Mouse (Mus musculus) forebrain, embryonic 16.5 days (tissue): ENCODE measurements around the gene Bloc1s4. TPM values are rescaled to one million over a fixed set of nuclear protein-coding genes. Genes with fewer than 3 reads are reported as not detected.

ENCODE experiments used
- ATAC-seq: fragments of 200-750 bp; cut with Nextera tagmentation; 2 replicates; pipeline ENCODE4 v1.8.0; 2017; ENCODE audit warnings: mild to moderate bottlenecking, moderate library complexity
- H3K27ac ChIP-seq: fragments of 300-500 bp; sonication (generic); 2 replicates; pipeline ENCODE4 v1.5.1; 2014; ENCODE audit warnings: low read length, control low read depth
- H3K27me3 ChIP-seq: fragments of 300-500 bp; sonication (generic); replicated peaks from 2 replicates; pipeline ENCODE4 v1.6.1; 2014; ENCODE audit warnings: low read length; ENCODE audit not compliant: control insufficient read depth, insufficient read depth
- H3K36me3 ChIP-seq: fragments of 300-500 bp; sonication (generic); 2 replicates; pipeline ENCODE4 v1.6.1; 2014; ENCODE audit not compliant: control insufficient read depth, insufficient read depth
- H3K4me1 ChIP-seq: fragments of 300-500 bp; sonication (generic); replicated peaks from 2 replicates; pipeline ENCODE4 v1.6.1; 2014; ENCODE audit warnings: low read length; ENCODE audit not compliant: control insufficient read depth, insufficient read depth
- H3K4me2 ChIP-seq: fragments of 300-500 bp; sonication (generic); 2 replicates; pipeline ENCODE4 v1.6.1; 2014; ENCODE audit warnings: mild to moderate bottlenecking, low read length, control low read depth
- H3K4me3 ChIP-seq: fragments of 300-500 bp; sonication (generic); replicated peaks from 2 replicates; pipeline ENCODE4 v1.5.1; 2014; ENCODE audit warnings: mild to moderate bottlenecking, low read length, control low read depth
- H3K9ac ChIP-seq: fragments of 300-500 bp; sonication (generic); replicated peaks from 2 replicates; pipeline ENCODE4 v1.6.1; 2014; ENCODE audit warnings: low read depth, low read length, control low read depth
- H3K9me3 ChIP-seq: fragments of 300-500 bp; sonication (generic); 2 replicates; pipeline ENCODE4 v1.6.1; 2016; ENCODE audit warnings: low read length; ENCODE audit not compliant: control insufficient read depth
- WGBS: fragments of 180-500 bp; shearing (Covaris S2); extraction: QIAGEN DNeasy Blood & Tissue Kit; methylation state at CpG from one replicate; pipeline ENCODE4 v1.1.7; 2014; 5-methylcytosine and 5-hydroxymethylcytosine counted together
- polyA plus RNA-seq: library from polyadenylated mRNA; unstranded; fragments of >200 nt; fragmentation: Nextera tagmentation; extraction: Ambion mirVana; gene quantifications from 2 replicates; pipeline ENCODE4 v1.2.1, GENCODE M21; 2015

Gene Bloc1s4
- polyA plus RNA-seq, 1 experiment from 2014 or later = 31.4 TPM

GRCm38 (mm10) chr5:36724274-36724673 is 24.2 kb downstream of the Bloc1s4 start:
- H3K4me1 ChIP-seq = no peaks in the 10 kb centered on the region
- H3K27ac ChIP-seq = no peak overlapping the region
- no peak overlapping the region for H3K9ac ChIP-seq
- no peak overlapping the region for H3K4me3 ChIP-seq
- H3K27me3 ChIP-seq = no peaks in the 10 kb centered on the region
- WGBS = 77% methylated on average over 7 of the region's 7 CpGs
- H3K4me2 ChIP-seq = no peak overlapping the region
- H3K36me3 ChIP-seq = no peaks in the 10 kb centered on the region
- H3K9me3 ChIP-seq = no peaks in the 10 kb centered on the region
- ATAC-seq = no peak

DNA sequence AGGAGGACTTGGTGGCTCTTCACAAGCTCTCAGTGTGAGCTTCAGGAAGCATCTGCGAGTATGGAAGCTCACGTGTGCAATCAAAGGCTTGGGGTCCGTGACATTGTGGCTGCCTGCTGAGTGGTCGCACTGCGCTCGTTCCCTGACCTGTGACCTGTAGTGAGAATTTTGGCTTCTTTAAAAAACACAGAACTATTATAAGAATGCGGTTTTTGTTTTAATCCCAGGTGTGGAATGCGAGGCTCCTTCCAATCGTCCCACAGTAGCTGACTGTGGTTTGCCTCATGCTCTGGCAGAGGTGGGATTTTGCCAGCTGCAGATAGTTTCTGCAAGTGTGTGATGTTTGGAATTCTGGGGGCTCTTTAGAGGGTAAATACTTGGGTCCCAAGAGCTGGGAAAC is 25.1 kb downstream of the Bloc1s4 start:
- Histone ChIP-seq H3K27me3 (no peaks in the 10 kb centered on the region), H3K9me3 (no peaks in the 10 kb centered on the region), H3K27ac (no peak overlapping the region), H3K4me2 (no peak overlapping the region), H3K4me3 (no peak overlapping the region), H3K36me3 (no peaks in the 10 kb centered on the region), H3K4me1 (no peaks in the 10 kb centered on the region), H3K9ac (no peak overlapping the region)
- no peak for ATAC-seq
- WGBS = 76% methylated on average over 9 of the region's 9 CpGs

DNA sequence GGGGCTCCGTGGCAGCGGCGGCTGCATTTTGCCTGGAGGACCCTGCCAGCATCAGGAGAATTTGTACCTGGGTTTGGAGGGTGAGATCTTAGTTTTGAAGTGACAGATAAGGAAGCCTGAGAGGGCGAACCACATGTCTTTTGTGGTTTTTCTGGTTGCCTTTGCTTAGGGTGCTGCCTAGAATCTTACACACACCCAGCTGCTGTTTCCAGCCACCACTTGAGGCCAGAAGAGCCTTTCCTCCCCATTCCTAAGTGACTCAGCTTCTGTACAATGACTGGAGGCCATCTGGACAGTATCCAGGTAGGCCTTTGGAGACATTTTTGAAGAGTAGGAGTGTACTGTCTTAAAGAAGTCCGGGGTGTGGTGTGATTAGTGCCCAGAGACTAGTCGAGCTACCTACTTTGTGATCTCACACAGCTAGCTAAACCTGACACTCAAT is 26.0 kb downstream of the Bloc1s4 start:
- no peaks in the 10 kb centered on the region for H3K27me3 ChIP-seq
- no peaks in the 10 kb centered on the region for H3K9me3 ChIP-seq
- no peaks in the 10 kb centered on the region for H3K4me1 ChIP-seq
- ATAC-seq = no peak
- H3K36me3 ChIP-seq = no peaks in the 10 kb centered on the region
- no peak overlapping the region for H3K27ac ChIP-seq
- no peak overlapping the region for H3K9ac ChIP-seq
- H3K4me3 ChIP-seq = no peak overlapping the region
- no peak overlapping the region for H3K4me2 ChIP-seq
- WGBS = 81% methylated on average over 6 of the region's 6 CpGs

GRCm38 (mm10) chr5:36720710-36721375 is 27.6 kb downstream of the Bloc1s4 start:
- no peaks in the 10 kb centered on the region for H3K9me3 ChIP-seq
- H3K36me3 ChIP-seq = no peaks in the 10 kb centered on the region
- WGBS = 81% methylated on average over 5 of the region's 5 CpGs
- H3K27ac ChIP-seq = no peak overlapping the region
- H3K9ac ChIP-seq = no peak overlapping the region
- no peaks in the 10 kb centered on the region for H3K27me3 ChIP-seq
- ATAC-seq = no peak
- no peaks in the 10 kb centered on the region for H3K4me1 ChIP-seq
- no peak overlapping the region for H3K4me3 ChIP-seq
- no peak overlapping the region for H3K4me2 ChIP-seq

DNA sequence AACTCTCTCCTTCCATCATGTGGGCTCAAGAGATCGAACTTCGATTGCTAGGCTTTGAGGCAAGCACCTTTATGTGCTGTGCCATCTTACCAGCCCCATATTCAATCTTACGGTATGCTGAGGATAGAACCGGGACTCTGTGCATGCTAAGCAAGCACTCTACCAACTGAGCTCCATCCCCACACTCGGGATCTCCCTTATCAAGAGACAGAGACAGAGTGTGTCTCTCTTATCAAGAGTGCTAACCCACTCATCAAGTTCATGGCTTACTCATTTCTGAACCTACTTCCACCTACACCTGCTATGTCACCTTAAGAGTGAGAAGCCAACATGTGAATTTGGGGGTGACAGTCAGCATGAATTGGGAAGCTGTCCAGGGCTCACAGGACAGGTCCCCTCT is 28.2 kb downstream of the Bloc1s4 start:
- Histone ChIP-seq H3K4me3 (no peak overlapping the region), H3K27me3 (no peaks in the 10 kb centered on the region), H3K9ac (no peak overlapping the region), H3K27ac (no peak overlapping the region), H3K4me2 (no peak overlapping the region), H3K36me3 (no peaks in the 10 kb centered on the region), H3K9me3 (no peaks in the 10 kb centered on the region), H3K4me1 (no peaks in the 10 kb centered on the region)
- ATAC-seq = no peak
- 85% methylated on average over 5 of the region's 5 CpGs for WGBS

- no peak for ATAC-seq
- Histone ChIP-seq H3K4me3 (no peak overlapping the region), H3K27ac (no peak overlapping the region), H3K4me1 (no peaks in the 10 kb centered on the region), H3K4me2 (no peak overlapping the region), H3K9me3 (no peaks in the 10 kb centered on the region), H3K27me3 (no peaks in the 10 kb centered on the region), H3K36me3 (no peaks in the 10 kb centered on the region), H3K9ac (no peak overlapping the region)
- WGBS = 84% methylated on average over 3 of the region's 3 CpGs
Measured at GRCm38 (mm10) chr5:36719601-36720000, 28.8 kb downstream of the Bloc1s4 start.

DNA sequence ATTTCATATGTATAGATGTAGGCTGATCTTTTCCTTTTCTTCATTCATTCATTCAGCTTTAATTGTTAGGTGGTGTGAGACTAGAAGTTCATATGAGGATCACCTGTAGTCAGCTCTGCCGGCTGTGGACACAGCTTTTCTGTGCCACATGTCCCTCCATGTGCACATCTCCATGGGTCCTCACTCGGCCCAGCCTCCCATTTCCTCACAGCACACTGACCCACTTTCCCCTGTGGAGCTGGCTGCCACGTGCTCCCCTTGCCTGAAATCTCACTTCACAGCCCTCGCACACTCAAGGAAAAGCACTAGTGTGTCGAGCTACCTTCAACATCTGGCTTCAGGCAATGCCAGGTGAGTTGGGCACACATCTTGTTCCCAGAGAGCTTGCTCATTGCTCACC is 29.3 kb downstream of the Bloc1s4 start:
- Histone ChIP-seq H3K36me3 (no peaks in the 10 kb centered on the region), H3K9ac (no peak overlapping the region), H3K4me2 (no peak overlapping the region), H3K4me3 (no peak overlapping the region), H3K27me3 (no peaks in the 10 kb centered on the region), H3K9me3 (no peaks in the 10 kb centered on the region), H3K27ac (no peak overlapping the region), H3K4me1 (no peaks in the 10 kb centered on the region)
- ATAC-seq = no peak
- 85% methylated on average over 5 of the region's 5 CpGs for WGBS

GRCm38 (mm10) chr5:36717889-36718288 is 30.6 kb downstream of the Bloc1s4 start:
- no peak overlapping the region for H3K27ac ChIP-seq
- H3K4me1 ChIP-seq = peaks cover 5% of the 10 kb centered on the region
- H3K36me3 ChIP-seq = no peaks in the 10 kb centered on the region
- H3K9me3 ChIP-seq = no peaks in the 10 kb centered on the region
- ATAC-seq = no peak
- H3K4me2 ChIP-seq = no peak overlapping the region
- WGBS = 59% methylated on average over 3 of the region's 3 CpGs
- no peak overlapping the region for H3K4me3 ChIP-seq
- H3K27me3 ChIP-seq = no peaks in the 10 kb centered on the region
- no peak overlapping the region for H3K9ac ChIP-seq

DNA sequence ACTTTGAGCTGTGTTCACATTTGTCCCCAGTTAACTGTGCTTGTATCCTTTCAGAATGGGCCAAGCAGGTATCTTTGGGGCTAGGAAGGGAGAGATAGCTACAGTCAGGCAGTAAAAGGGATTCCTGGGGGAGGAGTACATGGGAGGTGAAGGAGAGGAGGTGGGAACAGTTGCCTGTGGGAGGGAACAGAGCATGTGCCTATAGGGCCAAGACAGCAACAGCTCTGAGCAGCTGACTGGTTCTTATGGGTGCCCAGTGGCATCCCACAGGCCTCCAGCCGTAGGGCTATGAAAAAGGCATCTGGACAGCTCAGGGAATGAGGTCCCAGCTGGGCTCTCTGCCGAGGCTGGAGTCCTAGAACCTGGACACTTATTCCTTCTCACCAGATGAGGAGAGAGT is 31.6 kb downstream of the Bloc1s4 start:
- no peaks in the 10 kb centered on the region for H3K27me3 ChIP-seq
- peaks cover 8% of the 10 kb centered on the region for H3K4me1 ChIP-seq
- ATAC-seq = no peak
- no peak overlapping the region for H3K27ac ChIP-seq
- no peaks in the 10 kb centered on the region for H3K9me3 ChIP-seq
- 79% methylated on average over 2 of the region's 2 CpGs for WGBS
- H3K9ac ChIP-seq = no peak overlapping the region
- no peak overlapping the region for H3K4me2 ChIP-seq
- H3K36me3 ChIP-seq = no peaks in the 10 kb centered on the region
- no peak overlapping the region for H3K4me3 ChIP-seq

- Histone ChIP-seq H3K4me3 (no peak overlapping the region), H3K9ac (no peak overlapping the region), H3K4me1 (peaks cover 8% of the 10 kb centered on the region), H3K4me2 (no peak overlapping the region), H3K27ac (no peak overlapping the region), H3K27me3 (no peaks in the 10 kb centered on the region), H3K36me3 (no peaks in the 10 kb centered on the region), H3K9me3 (no peaks in the 10 kb centered on the region)
- WGBS = 71% methylated on average over 3 of the region's 3 CpGs
- ATAC-seq = no peak
Measured at GRCm38 (mm10) chr5:36714832-36715231, 33.6 kb downstream of the Bloc1s4 start.
